Mouse (Mus musculus) MEL-GATA-1-ER (cell line): Measurements from ENCODE around the gene Zfp784.
A peak's percentile ranks its signal among the peaks of the same experiment; 100 is the strongest.
"Not testable (repeated sequence)": the region's sequence is repeated elsewhere in the genome, so short reads cannot be mapped to it uniquely, and the experiment has no call there.

Experiments used
- DNase-seq: peaks from one replicate; pipeline ENCODE4 v3.0.0-alpha.2; 2012; ENCODE audit warnings: low read depth; ENCODE audit errors: extremely low read depth

Zfp784 gene

DNA sequence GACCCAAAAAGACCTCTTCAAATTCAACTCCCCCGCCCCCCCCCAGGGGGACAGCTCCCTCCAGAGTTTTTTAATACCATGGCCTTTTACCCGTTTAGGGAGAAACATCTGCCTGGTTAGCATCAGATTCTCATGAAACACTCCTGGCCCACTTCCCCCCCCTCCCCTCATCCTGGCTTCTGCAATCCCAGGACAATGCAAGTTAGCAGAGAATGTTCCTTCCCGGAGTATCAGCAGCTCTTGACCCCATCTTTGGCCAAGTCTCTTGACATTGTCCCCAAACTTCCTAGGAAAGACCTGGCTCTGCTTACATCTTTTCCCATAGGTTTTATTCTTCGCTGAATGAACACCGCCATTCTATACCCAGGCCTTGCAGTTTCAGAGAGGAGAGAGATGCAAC lies 17.0 kb downstream of the Zfp784 start:
- no peak for DNase-seq

DNA sequence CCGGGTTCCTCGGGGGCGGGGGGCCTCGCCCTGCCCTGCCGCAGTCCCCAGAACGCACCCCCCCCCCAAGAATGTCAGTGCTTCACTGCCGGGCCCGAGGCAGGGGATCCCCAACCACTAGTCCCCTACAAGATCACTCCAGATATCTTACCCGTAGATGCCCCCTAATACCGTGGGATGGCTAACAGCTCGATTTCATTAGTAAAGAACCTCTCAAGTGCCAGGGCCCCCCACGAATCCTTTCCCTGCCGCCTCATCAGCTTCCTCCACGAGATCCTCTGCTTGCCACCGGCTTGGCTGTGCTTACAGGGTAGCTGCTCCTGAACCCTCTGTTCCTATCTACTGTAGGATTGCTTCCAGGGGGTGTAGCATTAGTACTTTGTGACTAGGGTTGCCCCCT lies 17.6 kb downstream of the Zfp784 start:
- no peak for DNase-seq

GRCm38 (mm10) chr7:5020000-5020681 lies 18.1 kb downstream of the Zfp784 start, which contains the start of the genes Zfp865 and Ccdc106:
TSS of gene Zfp865 (plus strand) at chr7:5020376.
TSS of gene Ccdc106 (plus strand) at chr7:5020553.
- peak; percentile 95 for DNase-seq

DNA sequence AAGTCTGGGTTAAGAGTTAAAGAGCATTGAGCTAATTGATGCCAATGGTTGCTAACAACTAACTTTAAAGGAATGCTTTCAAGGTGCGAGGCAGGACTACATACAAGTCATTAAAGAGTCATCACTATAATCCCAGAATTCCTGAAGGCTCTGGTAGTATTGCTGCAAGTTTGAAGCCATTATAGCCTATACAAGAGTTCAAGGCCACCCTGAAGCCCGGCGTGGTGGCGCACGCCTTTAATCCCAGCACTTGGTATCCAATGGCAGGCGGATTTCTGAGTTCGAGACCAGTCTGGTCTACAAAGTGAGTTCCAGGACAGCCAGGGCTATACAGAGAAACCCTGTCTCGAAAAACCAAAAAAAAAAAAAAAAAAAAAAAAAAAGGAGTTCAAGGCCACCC lies 18.7 kb downstream of the Zfp784 start:
- not testable (repeated sequence) for DNase-seq

DNA sequence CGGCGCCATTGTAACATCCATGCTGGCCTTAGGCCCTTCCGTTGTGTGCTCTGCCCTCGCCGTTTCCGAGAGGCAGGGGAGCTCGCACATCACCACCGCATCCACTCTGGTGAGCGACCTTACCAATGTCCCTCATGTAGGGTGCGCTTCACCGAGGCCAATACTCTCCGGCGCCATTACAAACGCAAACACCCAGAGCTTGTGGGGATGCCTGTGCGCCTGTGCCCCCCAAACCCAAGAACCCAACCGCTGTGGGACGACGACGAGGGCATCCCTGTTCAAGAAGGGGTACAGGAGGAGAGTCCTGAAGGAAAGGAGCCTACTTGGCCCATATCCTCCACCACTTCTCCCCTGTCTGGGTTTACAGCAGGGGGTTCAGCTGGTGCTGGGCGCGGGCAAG lies 20.3 kb downstream of the Zfp784 start:
- no peak for DNase-seq

- no peak for DNase-seq
These were observed 20.9 kb downstream of the Zfp784 start for GRCm38 (mm10) chr7:5017352-5017751.

DNA sequence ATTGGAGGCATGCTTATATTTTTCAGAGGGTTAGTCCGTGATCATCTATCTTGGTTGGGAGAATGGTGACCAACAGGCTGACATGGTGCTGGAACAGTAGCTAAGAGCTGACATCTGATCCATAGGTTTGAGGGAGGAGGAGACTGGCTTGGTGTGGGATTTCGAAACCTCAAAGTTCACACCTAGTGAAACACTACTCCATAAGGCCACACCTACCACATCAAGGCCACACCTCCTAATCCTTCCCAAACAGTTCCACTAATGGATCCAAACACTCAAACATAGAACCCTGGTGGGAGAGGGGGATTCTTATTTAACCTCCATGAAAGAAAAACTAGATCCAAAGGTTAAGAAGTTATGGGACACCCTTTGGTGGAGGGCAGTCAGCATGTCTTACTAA lies 21.3 kb downstream of the Zfp784 start:
- DNase-seq: no peak

GRCm38 (mm10) chr7:5016057-5016456 lies 22.2 kb downstream of the Zfp784 start:
- no peak for DNase-seq

- peak; percentile 94 for DNase-seq
These were observed 22.9 kb downstream of the Zfp784 start, which contains the start of gene Gm44973 for GRCm38 (mm10) chr7:5015118-5016001. TSS of gene Gm44973 (plus strand) at chr7:5015496.

- DNase-seq: peak; percentile 87
These were observed 23.8 kb downstream of the Zfp784 start, which contains the start of the genes Zfp524 and Fiz1 for GRCm38 (mm10) chr7:5014251-5015117. TSS of gene Zfp524 (plus strand) at chr7:5014415. TSS of gene Fiz1 (minus strand) at chr7:5014697.

DNA sequence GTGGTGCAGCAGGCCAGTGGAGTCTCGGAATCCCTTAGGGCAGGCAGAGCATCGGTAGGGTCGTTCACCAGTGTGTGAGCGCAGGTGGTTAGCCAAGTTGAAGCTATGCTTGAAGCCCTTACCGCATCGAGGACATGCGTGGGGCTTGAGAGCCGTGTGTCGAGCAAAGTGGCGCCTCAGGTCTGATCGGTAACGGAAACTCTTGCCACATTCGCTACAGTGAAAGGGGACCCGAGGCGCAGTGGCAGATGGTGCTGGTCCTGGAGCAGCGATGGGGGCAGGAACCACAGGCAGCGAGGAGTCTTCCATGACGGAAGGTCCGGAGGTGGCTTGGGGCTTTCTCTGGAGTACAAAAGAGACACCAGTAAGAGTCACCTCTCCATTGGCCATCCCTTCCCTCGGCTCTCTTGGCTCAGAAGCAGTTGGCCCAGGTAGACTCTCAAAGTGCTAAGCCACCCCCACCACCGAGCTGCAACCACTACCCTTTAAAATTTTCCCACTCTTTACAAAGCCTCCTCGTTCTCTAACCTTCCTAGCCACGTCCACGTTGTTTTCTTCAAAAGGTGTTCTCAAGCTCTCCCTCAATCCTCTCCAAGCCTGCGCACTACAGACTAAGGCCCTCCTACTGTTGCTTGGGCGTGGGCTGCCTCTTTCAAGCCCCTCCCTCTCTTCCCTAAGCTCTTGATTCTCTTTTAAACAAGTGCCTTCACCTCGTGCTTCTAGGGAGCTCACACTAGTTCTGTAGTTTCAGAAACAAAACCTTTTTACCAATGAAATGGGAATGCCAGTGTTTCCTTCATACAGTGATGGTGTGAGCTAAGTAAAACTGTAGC lies 25.3 kb downstream of the Zfp784 start:
- no peak for DNase-seq

GRCm38 (mm10) chr7:5008229-5008628 lies 30.0 kb downstream of the Zfp784 start:
- DNase-seq: no peak

- DNase-seq: not testable (repeated sequence)
These were observed 35.4 kb downstream of the Zfp784 start for GRCm38 (mm10) chr7:5002876-5003275.

GRCm38 (mm10) chr7:4999876-5000275 lies 38.4 kb downstream of the Zfp784 start:
- DNase-seq: no peak

DNA sequence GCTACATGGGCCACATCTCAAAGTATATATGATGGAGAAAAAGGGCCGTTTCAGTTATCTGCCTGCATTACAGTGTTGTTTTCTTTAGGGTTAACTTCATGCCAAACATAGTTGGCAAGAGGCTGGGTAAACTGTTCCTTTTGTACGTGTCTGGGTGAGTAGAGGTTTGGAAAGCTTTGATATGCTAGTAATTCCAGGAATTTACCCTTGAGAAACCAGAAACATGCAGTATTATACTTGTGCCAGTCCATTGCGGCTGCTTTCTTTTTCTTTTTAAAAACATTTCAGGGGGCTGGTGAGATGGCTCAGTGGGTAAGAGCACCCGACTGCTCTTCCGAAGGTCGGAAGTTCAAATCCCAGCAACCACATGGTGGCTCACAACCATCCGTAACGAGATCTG lies 41.3 kb downstream of the Zfp784 start:
- no peak for DNase-seq

- peak; percentile 49 for DNase-seq
These were observed 42.0 kb downstream of the Zfp784 start, which contains the start of gene Zfp579 for GRCm38 (mm10) chr7:4996003-4996895. TSS of gene Zfp579 (minus strand) at chr7:4996158.

GRCm38 (mm10) chr7:4995268-4996002 lies 42.8 kb downstream of the Zfp784 start:
- DNase-seq: no peak

DNA sequence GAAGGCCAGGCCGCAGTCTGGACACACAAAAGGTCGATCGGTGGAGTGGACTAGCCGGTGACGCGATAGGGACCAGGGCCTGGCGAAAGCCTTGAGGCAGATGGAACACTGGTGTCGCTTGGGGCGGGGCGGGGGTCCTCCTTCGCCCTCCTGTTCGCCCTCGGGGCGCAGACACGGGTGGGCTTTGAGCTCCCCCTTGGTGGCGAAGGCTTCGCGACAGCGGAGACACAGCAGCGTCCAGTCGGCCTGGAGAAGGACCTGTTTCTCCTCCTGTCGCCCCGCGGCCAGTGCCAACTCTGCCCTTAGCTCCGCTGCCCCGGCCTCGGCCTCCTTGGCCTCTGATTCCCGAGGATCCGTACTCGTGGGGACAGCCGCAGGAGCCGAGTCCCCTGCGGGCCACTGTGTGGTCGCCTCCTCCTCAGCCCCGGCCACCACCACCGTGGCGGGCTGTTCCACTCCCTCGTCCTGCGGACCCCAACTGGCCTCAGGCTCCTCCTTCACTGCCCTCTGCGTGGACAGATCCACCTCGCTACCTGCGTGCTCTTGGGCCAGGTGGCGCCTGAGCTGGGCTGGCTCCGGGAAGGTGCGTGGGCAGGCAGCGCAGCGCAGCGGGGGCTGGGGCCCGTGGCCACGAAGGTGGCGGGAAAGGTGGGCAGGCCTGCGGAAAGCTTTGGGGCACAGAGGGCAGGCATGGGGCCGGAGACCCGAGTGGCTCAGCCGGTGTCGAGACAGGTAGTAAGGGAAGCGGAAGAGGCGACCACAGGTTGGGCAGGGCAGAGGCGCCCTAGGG lies 44.1 kb downstream of the Zfp784 start:
- DNase-seq: no peak
